Mouse (Mus musculus) spleen, postnatal 36 days (tissue): ENCODE measurements around the gene Slc25a39.
A peak's percentile ranks its signal among the peaks of the same experiment; 100 is the strongest.
"Not testable (repeated sequence)": the region's sequence is repeated elsewhere in the genome, so short reads cannot be mapped to it uniquely, and the experiment has no call there.

Source experiments
- DNase-seq, 2 experiments: peaks; one replicate each; pipeline ENCODE4 v3.0.0; 2022; ENCODE audit warnings: low spot score in 2 of 2, mixed read lengths in 1 of 2

Gene Slc25a39

GRCm38 (mm10) chr11:102415034-102415802 is 7.5 kb upstream of the Slc25a39 start:
- DNase-seq = no peak

DNA sequence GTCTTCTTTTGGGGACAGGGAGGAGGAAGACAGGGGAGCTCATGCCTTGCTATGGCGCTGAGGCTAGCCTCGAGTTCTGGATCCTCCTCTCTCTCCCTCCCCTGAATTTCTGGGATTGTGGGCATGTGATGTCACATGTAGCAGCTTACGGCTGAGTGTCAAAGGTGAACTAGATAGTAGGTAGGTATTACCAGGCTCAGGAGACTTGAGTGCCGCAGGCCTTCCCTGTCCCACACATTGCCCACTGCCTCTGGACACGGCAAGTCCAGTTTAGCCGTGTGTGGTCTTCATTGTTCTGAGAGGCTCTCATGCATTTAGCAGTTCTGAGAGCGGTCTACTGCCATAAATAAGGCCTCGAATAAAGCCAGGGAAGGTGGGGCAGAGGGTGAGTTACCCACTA is 5.3 kb upstream of the Slc25a39 start:
- DNase-seq = no peak

GRCm38 (mm10) chr11:102411704-102412103 is 4.0 kb upstream of the Slc25a39 start:
- DNase-seq = peak; percentile 78 to 85

DNA sequence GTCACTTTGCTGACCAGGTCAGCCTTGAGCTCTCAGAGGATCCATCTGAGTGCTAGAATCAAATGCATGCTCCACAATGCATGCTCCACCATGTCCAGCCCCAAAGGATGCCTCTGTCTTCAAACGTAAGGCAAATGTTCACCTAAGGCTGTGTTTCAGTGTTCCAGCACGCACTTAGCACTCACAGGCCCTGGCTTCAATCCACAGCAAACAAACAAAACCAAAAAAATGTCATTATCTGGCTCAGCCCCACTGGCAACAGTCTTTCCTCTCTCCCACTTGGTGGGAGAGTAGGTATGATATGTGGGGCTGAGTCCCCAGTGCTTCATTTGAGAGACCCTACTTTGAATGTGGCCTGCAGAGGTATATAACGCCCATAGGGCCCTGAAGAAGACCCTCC is 3.3 kb upstream of the Slc25a39 start:
- no peak for DNase-seq

- DNase-seq = not testable (repeated sequence)
These were observed 2.6 kb upstream of the Slc25a39 start for GRCm38 (mm10) chr11:102410345-102410744.

DNA sequence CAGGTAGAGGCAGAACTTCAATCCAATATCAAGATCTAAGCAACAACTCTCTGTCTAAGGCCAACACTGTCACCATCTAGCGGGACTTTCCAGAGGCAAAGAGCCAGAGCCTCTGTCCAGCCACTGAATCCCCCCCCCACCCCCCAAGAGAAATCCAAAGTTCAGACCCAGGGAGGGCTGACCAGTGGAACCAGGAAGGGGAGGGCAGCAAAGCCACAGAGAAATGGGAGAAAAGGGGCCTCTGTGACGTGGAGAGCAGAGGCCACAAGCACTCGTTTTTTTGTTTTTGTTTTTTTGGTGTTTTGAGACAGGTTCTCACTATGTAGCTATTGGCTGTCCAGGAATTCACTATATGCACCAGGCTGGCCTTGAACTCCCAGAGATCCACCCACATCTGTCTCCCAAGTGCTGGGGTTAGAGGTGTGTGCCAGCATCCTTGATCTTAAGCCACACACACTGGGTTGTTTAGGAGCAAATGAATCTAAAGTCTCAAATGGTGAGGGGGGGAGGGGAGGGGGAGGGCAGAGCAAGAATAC is 2.1 kb upstream of the Slc25a39 start:
- no peak for DNase-seq

GRCm38 (mm10) chr11:102408888-102409794 is 1.4 kb upstream of the Slc25a39 start:
- DNase-seq = no peak

GRCm38 (mm10) chr11:102408344-102408876 is 664 bp upstream of the Slc25a39 start:
- peak; percentile 95 to 96 for DNase-seq

DNA sequence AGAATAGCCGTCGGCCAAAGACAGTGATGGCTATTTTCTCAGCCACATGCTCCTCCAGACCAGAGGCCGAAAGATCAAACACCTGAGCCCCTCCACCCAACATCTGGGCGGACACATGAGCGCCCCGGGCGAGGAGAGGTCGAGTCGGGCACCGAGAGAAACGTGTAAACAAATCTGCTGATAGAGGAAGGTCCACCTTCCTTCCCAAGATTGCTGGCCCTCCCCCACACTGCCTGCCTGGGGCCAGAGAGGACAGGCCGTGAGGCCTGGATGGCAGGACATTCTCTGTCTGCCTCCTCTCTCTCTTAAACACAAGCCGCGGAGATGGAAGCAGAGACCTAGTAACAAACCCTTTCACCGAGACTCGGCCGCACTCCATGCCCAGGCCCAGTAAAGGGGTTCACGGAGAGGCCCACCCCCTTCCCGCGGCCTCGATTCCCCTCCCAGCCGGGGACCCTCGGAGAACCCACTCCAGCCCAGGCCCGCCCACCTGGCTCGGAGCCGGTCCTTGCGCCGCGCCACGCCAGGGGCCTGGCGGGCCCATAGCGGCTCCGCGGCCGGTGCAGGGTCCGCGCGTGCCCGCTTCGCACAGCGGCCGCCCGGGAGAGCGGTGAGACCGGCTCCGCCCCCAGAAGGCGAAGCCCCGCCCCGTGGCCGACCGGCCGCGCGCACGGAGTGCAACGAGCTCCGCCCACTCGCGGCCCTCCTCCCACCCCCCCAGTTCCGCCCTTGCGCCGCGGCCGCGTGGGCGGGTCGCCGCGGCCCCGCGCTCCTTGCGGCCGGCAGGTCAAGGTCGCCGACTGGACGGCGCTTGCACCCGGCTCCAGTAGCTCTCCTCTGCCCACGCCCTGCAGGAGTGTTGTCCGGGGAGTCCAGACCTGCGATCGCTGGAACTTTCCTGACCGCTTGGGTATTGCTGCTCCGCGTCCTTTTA is 579 bp downstream of the Slc25a39 start:
- peak; percentile 91 for DNase-seq

DNA sequence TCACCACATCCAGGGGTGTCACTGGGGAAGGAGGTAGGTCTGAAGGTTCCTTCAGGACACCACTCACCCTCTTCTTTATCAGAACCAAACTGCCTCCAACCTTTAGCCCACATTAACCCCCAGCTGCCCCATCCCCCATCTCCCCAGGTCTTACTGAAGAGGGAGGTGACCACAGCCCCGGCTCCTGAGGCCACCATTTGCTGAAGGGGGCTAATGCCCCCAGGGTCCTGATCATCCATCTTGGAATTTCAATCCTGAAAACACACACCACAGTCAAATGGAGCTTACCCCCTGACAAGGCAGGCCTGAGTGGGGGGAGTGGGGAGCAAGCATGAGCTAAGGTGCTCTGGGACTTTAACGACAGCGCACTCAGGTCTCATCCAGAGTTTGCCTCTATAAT is 1.3 kb downstream of the Slc25a39 start:
- DNase-seq = no peak

- DNase-seq = no peak
These were observed 2.0 kb downstream of the Slc25a39 start for GRCm38 (mm10) chr11:102405544-102406285.

DNA sequence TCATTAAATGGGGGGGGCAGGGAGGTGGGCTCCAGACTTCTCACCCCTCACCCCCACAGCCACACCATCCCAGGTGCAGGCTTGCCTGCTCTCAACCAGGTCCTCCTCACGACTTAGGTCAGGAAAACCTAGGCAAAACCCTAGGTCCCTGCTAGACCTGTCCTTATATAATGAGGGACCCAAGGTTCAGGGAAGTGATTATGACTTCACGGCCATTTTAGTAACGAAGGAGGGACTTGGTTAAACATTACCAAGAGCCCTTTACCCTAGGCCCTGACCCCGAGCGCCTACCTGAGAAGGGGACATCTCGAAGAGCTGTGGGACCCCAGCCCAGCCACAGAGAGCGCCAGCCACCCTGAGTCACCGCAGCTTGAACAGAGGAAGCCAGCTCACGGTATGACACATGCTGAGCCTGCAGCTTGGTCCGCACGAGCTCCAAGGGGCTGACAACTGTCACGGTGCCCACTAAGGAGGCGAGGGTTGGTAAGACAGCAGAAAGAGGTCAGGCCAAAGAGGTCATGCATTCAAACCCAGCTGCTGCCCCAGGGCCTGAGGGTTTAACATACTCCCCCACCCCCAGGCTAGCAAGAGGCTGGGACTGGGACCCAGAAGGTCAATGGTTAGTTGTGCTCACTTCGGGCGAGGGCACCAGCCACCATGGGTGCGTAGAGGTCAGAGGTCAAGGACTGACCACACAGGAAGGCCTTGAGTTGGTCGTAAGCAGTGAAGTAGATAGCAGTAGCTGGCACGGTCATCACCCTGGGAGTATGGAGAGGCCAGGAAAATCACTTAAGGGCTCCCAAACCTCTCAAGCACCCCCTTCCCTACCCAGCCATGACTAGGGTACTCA is 3.4 kb downstream of the Slc25a39 start:
- DNase-seq = no peak

- no peak for DNase-seq
These were observed 4.1 kb downstream of the Slc25a39 start for GRCm38 (mm10) chr11:102403657-102404056.

DNA sequence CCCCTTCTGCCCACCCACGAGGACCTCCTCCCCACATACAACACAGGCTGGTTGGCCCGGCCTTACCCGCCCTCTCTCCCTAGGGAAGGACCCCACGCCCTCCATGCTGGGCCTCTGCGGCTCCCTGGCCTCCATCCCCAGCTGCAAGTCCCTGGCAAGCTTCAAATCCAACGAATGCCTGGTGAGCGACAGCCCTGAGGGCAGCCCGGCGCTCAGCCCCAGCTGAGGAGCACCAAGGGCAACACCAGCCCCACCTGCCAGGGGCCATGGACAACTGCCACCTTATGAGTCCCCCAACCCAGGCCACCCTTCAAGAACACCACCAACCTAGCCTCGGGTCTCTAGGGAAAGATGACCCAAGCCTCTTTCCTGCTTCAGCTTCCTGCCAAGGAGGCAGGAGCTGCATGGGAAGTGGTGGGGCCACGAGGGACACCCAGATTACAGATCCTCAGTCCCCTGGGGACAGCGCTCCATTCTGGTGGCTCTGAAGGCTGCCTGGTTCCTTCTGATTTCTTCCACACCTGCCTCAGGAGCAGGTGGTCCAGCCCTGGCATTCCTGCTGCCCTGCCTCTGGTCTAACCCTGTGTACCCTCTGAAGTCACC is 5.7 kb downstream of the Slc25a39 start:
- no peak for DNase-seq

GRCm38 (mm10) chr11:102400513-102401084 is 7.1 kb downstream of the Slc25a39 start:
- DNase-seq = no peak

GRCm38 (mm10) chr11:102399610-102400072 is 8.1 kb downstream of the Slc25a39 start:
- no peak for DNase-seq

DNA sequence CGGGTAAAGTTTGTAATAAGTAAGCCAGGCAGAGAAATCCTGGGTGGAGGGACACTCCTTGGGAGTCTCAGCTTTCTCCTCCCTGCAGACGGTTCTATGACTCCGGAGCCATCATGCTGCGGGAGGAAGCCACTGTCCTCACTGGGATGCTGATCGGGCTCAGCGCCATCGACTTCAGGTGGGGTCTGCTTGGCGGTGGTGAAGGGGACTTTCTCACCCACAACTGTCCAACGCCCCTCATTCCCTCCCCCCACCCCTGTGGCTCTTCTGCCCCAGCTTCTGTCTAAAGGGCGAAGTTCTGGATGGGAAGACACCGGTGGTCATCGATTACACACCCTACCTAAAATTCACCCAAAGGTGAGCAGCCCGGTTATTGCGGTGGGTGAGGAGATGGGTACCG is 8.6 kb downstream of the Slc25a39 start:
- no peak for DNase-seq

- no peak for DNase-seq
These were observed 9.5 kb downstream of the Slc25a39 start for GRCm38 (mm10) chr11:102398007-102398825.
